Mouse (Mus musculus) gastrocnemius, postnatal 25 days (tissue): ENCODE measurements around the gene Apaf1. TPM values are rescaled to one million over a fixed set of nuclear protein-coding genes. Genes with fewer than 3 reads are reported as not detected.
A peak's percentile ranks its signal among the peaks of the same experiment; 100 is the strongest.

Experiments
- DNase-seq: peaks from one replicate; pipeline ENCODE4 v3.0.0; 2022
- total RNA-seq, 2 experiments: library from RNA; stranded (reverse); gene quantifications; 1 replicate in 1 of 2; 2 replicates in 1 of 2; pipeline ENCODE4 v1.2.3; 2021

The Apaf1 gene
- total RNA-seq, 2 experiments from 2014 or later = 2.9 to 3.3 TPM

DNA sequence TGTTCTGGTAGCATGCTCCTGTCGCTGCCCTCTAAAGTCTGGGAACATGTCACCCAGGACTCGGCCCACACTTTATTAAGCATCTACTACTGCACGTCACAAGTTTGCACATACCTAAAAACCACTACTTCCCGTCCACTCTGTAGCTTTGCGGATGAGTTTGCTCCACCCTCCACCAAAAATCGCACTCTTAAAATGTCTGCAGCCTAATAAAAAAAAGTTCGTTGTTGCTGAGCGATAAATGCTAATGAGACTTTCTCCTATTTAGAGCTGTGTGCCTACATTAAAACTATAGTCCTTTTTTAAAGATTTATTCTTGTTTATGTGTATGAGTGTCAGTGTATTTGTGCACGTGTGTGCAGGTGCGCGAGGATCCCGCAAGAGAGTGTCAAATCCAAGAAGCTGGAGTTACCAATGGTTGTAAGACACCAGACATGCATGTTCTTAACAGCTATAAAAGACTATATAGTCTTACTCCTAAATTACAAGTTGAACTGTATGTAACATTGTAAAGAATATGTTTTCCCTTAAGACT, 890 bp upstream of the Apaf1 start:
- DNase-seq = no peak

- DNase-seq = no peak
Measured at GRCm38 (mm10) chr10:91081959-91082507, 537 bp downstream of the Apaf1 start.

DNA sequence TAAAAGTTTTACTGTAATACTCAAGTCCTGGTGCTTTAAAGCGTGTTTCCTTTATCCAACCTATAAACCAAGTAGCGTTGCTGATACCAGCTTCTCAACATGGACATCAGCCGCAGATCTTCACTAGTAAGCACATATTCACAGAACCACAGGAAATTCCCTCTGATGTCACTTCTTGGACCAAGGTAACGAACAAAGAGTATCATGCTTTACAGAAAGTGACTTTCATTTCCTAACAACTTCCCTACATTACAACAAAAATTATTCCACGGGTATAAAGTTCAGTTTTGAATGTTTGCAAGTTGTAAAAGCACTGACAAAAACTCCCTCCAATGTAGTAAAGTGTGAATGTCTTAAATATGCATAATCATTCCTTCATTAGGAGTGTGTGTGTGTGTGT, 2.0 kb downstream of the Apaf1 start:
- no peak for DNase-seq

GRCm38 (mm10) chr10:91076667-91077066, 5.9 kb downstream of the Apaf1 start:
- DNase-seq = no peak

- DNase-seq = peak; percentile 39
Measured at GRCm38 (mm10) chr10:91073345-91073744, 9.2 kb downstream of the Apaf1 start.

- no peak for DNase-seq
Measured at GRCm38 (mm10) chr10:91071768-91072167, 10.8 kb downstream of the Apaf1 start.

- no peak for DNase-seq
Measured at GRCm38 (mm10) chr10:91062355-91062754, 20.2 kb downstream of the Apaf1 start.

- DNase-seq = no peak
Measured at GRCm38 (mm10) chr10:91060742-91061141, 21.8 kb downstream of the Apaf1 start.

DNA sequence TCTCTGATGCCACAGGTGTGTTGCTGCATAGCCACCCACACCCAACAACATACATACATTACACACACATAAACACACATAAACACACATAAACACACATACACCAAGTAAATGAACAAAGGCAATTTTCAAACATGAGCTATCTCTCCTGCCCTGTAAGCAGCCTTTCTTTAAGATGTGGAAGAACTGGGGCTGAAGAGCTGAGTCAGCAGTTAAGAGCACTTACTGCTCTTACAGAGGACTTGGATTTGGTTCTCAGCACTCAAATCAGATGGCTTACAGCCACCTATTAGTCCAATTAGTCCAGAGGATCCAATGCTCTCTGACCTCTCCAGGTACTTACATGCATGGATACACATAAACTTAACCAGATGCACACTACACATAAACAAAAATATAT, 29.8 kb downstream of the Apaf1 start:
- DNase-seq = no peak

DNA sequence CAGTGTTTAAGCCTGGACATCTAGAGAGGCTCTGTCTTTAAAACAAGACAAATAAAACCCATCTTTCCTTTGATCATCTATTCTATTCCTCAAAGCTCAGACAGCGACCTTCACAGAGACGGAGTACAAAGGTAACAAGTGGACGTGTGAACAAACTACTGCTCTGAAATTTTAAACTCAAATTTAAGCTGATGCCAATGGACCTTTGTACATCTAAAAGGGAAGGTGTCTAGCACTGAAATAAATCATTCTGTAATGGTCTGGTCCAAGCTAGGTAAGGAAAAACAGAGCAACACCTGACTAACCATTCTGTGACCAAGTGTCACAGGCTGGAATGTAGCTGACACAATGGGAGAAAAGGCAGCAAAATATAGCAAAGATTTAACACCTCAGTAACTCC, 31.4 kb downstream of the Apaf1 start:
- DNase-seq = no peak

DNA sequence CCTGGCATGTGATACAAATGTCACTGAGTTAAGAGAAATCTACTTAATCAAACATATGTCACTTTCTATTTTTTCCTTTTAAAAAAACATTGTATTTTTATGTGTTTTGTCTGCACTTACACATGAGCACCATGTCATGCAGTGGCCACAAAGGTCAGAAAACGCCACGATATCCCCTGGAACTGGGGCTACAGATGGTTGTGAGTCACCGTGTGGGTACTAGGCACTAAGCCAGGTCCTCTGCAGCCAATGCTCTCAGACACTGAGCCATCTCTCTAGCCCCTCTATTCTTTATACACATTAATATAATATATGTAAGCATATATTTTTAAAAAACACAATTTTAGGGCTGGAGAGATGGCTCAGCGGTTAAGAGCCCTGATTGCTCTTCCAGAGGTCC, 32.9 kb downstream of the Apaf1 start:
- no peak for DNase-seq

- DNase-seq = peak; percentile 14
Measured at GRCm38 (mm10) chr10:91033942-91034341, 48.6 kb downstream of the Apaf1 start.

- peak; percentile 44 for DNase-seq
Measured at GRCm38 (mm10) chr10:91032399-91032798, 50.2 kb downstream of the Apaf1 start.

DNA sequence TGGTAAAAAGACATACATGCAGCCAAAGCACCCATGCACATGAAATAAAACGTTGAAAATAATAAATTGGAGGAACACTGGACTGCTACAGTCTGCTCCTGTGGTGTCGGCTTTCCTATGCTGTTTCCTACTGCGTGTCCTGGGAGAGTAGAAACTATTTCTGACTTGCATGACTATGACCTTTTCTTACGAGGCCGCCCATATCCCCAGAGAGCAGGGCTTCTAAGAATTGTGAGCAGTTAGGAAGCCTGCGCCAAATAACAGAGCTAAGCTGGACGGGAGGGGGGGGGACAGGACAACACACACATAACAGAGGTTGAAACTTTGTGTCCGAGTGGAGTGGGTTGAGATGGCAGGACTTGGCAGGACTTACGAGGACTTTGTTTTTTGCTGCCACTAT, 51.4 kb downstream of the Apaf1 start:
- peak; percentile 18 for DNase-seq

GRCm38 (mm10) chr10:91029002-91029539, 53.5 kb downstream of the Apaf1 start:
- no peak for DNase-seq

GRCm38 (mm10) chr10:91027964-91028363, 54.6 kb downstream of the Apaf1 start:
- DNase-seq = no peak

GRCm38 (mm10) chr10:91027468-91027867, 55.1 kb downstream of the Apaf1 start:
- no peak for DNase-seq

GRCm38 (mm10) chr10:91005858-91006538, 76.6 kb downstream of the Apaf1 start:
- DNase-seq = no peak

GRCm38 (mm10) chr10:91001421-91001820, 81.1 kb downstream of the Apaf1 start:
- no peak for DNase-seq

- no peak for DNase-seq
Measured at GRCm38 (mm10) chr10:90999899-91000298, 82.7 kb downstream of the Apaf1 start.

DNA sequence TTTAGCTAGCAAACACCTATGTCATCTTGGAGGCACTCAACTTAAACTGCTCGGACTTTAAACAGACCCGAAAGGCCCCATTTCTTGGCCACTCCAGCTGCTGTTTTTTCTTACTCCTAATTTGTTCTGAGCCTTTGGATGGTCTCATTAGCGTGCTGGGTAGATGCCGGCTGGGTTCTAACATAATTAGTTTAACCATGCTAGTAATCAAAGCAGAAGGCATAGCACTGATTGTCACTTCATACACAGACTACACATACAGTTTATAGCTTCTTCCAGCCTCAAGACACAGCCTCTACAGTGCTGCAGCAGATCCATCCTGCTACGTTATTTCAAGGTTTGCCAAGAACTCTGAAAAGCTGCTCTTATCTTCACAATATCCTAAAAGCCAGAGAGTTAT, 88.7 kb downstream of the Apaf1 start:
- DNase-seq = no peak

GRCm38 (mm10) chr10:90992237-90992636, 90.3 kb downstream of the Apaf1 start:
- DNase-seq = no peak

- DNase-seq = no peak
Measured at GRCm38 (mm10) chr10:90990340-90990739, 92.2 kb downstream of the Apaf1 start.

- DNase-seq = no peak
Measured at GRCm38 (mm10) chr10:90983046-90983445, 99.5 kb downstream of the Apaf1 start.
